Mouse (Mus musculus) forebrain, embryonic 12.5 days (tissue): ENCODE data around the gene Snx29. TPM values are rescaled to one million over a fixed set of nuclear protein-coding genes. Genes with fewer than 3 reads are reported as not detected.

Experiments
- ATAC-seq: fragments of 200-750 bp; cut with Nextera tagmentation; 2 replicates; pipeline ENCODE4 v1.8.0; 2017; ENCODE audit warnings: moderate TSS enrichment; ENCODE audit not compliant: low FRiP score
- H3K27ac ChIP-seq: fragments of 300-500 bp; sonication (generic); 2 replicates; pipeline ENCODE4 v1.5.1; 2016; ENCODE audit warnings: mild to moderate bottlenecking
- H3K27me3 ChIP-seq: fragments of 300-500 bp; sonication (generic); 2 replicates; pipeline ENCODE4 v1.6.1; 2016; ENCODE audit warnings: mild to moderate bottlenecking
- H3K36me3 ChIP-seq: fragments of 300-500 bp; sonication (generic); replicated peaks from 2 replicates; pipeline ENCODE4 v1.6.1; 2016; ENCODE audit warnings: mild to moderate bottlenecking
- H3K4me1 ChIP-seq: fragments of 300-500 bp; sonication (generic); 2 replicates; pipeline ENCODE4 v1.6.1; 2016
- H3K4me2 ChIP-seq: fragments of 300-500 bp; sonication (generic); 2 replicates; pipeline ENCODE4 v1.6.1; 2016; ENCODE audit warnings: mild to moderate bottlenecking, moderate library complexity
- H3K4me3 ChIP-seq: fragments of 300-500 bp; sonication (generic); replicated peaks from 2 replicates; pipeline ENCODE4 v1.5.1; 2016; ENCODE audit warnings: mild to moderate bottlenecking
- H3K9ac ChIP-seq: fragments of 300-500 bp; sonication (generic); 2 replicates; pipeline ENCODE4 v1.6.1; 2016; ENCODE audit warnings: mild to moderate bottlenecking
- H3K9me3 ChIP-seq: fragments of 300-500 bp; sonication (generic); 2 replicates; pipeline ENCODE4 v1.6.1; 2016
- WGBS: fragments of 180-500 bp; shearing (Covaris S2); methylation state at CpG from one replicate; pipeline ENCODE4 v1.1.7; 2016; 5-methylcytosine and 5-hydroxymethylcytosine counted together
- polyA plus RNA-seq: library from polyadenylated mRNA; unstranded; fragments of >200 nt; fragmentation: Nextera tagmentation; extraction: Ambion mirVana; gene quantifications from 2 replicates; pipeline ENCODE4 v1.2.1, GENCODE M21; 2016

Gene Snx29
- polyA plus RNA-seq, 1 experiment from 2014 or later, result 16.4 TPM

GRCm38 (mm10) chr16:11366851-11367250 is 44.1 kb downstream of the Snx29 start:
- no peaks in the 10 kb centered on the region for H3K9me3 ChIP-seq
- no peak overlapping the region for H3K9ac ChIP-seq
- H3K36me3 ChIP-seq, result no peaks in the 10 kb centered on the region; the same call in 1 of the 2 replicates
- peaks cover 18% of the 10 kb centered on the region for H3K4me1 ChIP-seq
- no peak for ATAC-seq
- no peaks in the 10 kb centered on the region for H3K27me3 ChIP-seq
- no peak overlapping the region for H3K4me2 ChIP-seq
- H3K4me3 ChIP-seq, result no peak overlapping the region
- no peak overlapping the region for H3K27ac ChIP-seq
- 67% methylated on average over 1 of the region's 1 CpGs for WGBS

GRCm38 (mm10) chr16:11368412-11368811 is 45.7 kb downstream of the Snx29 start:
- 90% methylated on average over 3 of the region's 3 CpGs for WGBS
- no peak overlapping the region for H3K4me3 ChIP-seq
- no peak overlapping the region for H3K4me2 ChIP-seq
- ATAC-seq, result no peak
- H3K36me3 ChIP-seq, result no peaks in the 10 kb centered on the region; the same call in 1 of the 2 replicates
- no peaks in the 10 kb centered on the region for H3K9me3 ChIP-seq
- H3K9ac ChIP-seq, result no peak overlapping the region
- H3K27me3 ChIP-seq, result no peaks in the 10 kb centered on the region
- H3K27ac ChIP-seq, result no peak overlapping the region
- peaks cover 18% of the 10 kb centered on the region for H3K4me1 ChIP-seq

GRCm38 (mm10) chr16:11369162-11369561 is 46.5 kb downstream of the Snx29 start:
- H3K27ac ChIP-seq, result 0 out of 2 replicates have a peak overlapping the region, but pooled peaks have one; percentile 14
- no peaks in the 10 kb centered on the region for H3K9me3 ChIP-seq
- H3K4me1 ChIP-seq, result peaks cover 18% of the 10 kb centered on the region
- H3K27me3 ChIP-seq, result no peaks in the 10 kb centered on the region
- H3K4me2 ChIP-seq, result no peak overlapping the region
- H3K36me3 ChIP-seq, result no peaks in the 10 kb centered on the region; the same call in 1 of the 2 replicates
- H3K9ac ChIP-seq, result no peak overlapping the region
- no peak overlapping the region for H3K4me3 ChIP-seq
- 46% methylated on average over 4 of the region's 4 CpGs for WGBS
- ATAC-seq, result no peak

GRCm38 (mm10) chr16:11369642-11370041 is 46.9 kb downstream of the Snx29 start:
- no peaks in the 10 kb centered on the region for H3K9me3 ChIP-seq
- ATAC-seq, result peak; percentile 76; the same call in 1 of the 2 replicates
- peaks cover 18% of the 10 kb centered on the region for H3K4me1 ChIP-seq
- H3K27ac ChIP-seq, result peak overlapping the region; percentile 60; the same call in 1 of the 2 replicates
- no peak overlapping the region for H3K9ac ChIP-seq
- no peaks in the 10 kb centered on the region; the same call in 1 of the 2 replicates for H3K36me3 ChIP-seq
- H3K27me3 ChIP-seq, result no peaks in the 10 kb centered on the region
- H3K4me3 ChIP-seq, result no peak overlapping the region
- H3K4me2 ChIP-seq, result no peak overlapping the region
- WGBS, result 4% methylated on average over 1 of the region's 1 CpGs

GRCm38 (mm10) chr16:11370132-11370544 is 47.4 kb downstream of the Snx29 start:
- 56% methylated on average over 7 of the region's 7 CpGs for WGBS
- H3K9ac ChIP-seq, result no peak overlapping the region
- peak; percentile 20; the same call in 1 of the 2 replicates for ATAC-seq
- no peaks in the 10 kb centered on the region for H3K27me3 ChIP-seq
- H3K9me3 ChIP-seq, result no peaks in the 10 kb centered on the region
- H3K27ac ChIP-seq, result peak overlapping the region; percentile 60; the same call in 1 of the 2 replicates
- peaks cover 18% of the 10 kb centered on the region for H3K4me1 ChIP-seq
- H3K4me3 ChIP-seq, result no peak overlapping the region
- no peak overlapping the region for H3K4me2 ChIP-seq
- no peaks in the 10 kb centered on the region; the same call in 1 of the 2 replicates for H3K36me3 ChIP-seq

GRCm38 (mm10) chr16:11379264-11379663 is 56.6 kb downstream of the Snx29 start:
- Histone ChIP-seq H3K36me3 (no peaks in the 10 kb centered on the region), H3K4me2 (no peak overlapping the region), H3K4me3 (no peak overlapping the region), H3K27ac (no peak overlapping the region), H3K9me3 (no peaks in the 10 kb centered on the region), H3K4me1 (no peaks in the 10 kb centered on the region), H3K27me3 (no peaks in the 10 kb centered on the region), H3K9ac (no peak overlapping the region)
- no peak for ATAC-seq
- 76% methylated on average over 3 of the region's 3 CpGs for WGBS

- Histone ChIP-seq H3K27me3 (no peaks in the 10 kb centered on the region), H3K36me3 (no peaks in the 10 kb centered on the region), H3K4me3 (no peak overlapping the region), H3K9me3 (no peaks in the 10 kb centered on the region), H3K4me2 (no peak overlapping the region), H3K27ac (no peak overlapping the region), H3K9ac (no peak overlapping the region), H3K4me1 (no peaks in the 10 kb centered on the region)
- WGBS, result 92% methylated on average over 5 of the region's 5 CpGs
- ATAC-seq, result no peak
Measured at GRCm38 (mm10) chr16:11380038-11380437, 57.3 kb downstream of the Snx29 start.

- Histone ChIP-seq H3K9ac (no peak overlapping the region), H3K27ac (no peak overlapping the region), H3K4me2 (no peak overlapping the region), H3K9me3 (no peaks in the 10 kb centered on the region), H3K36me3 (no peaks in the 10 kb centered on the region), H3K4me3 (no peak overlapping the region), H3K27me3 (no peaks in the 10 kb centered on the region), H3K4me1 (no peaks in the 10 kb centered on the region)
- ATAC-seq, result no peak
- 86% methylated on average over 8 of the region's 8 CpGs for WGBS
Measured at GRCm38 (mm10) chr16:11380871-11381270, 58.2 kb downstream of the Snx29 start.

- no peaks in the 10 kb centered on the region for H3K4me1 ChIP-seq
- no peaks in the 10 kb centered on the region for H3K9me3 ChIP-seq
- no peak overlapping the region for H3K4me3 ChIP-seq
- H3K9ac ChIP-seq, result no peak overlapping the region
- no peaks in the 10 kb centered on the region for H3K27me3 ChIP-seq
- no peaks in the 10 kb centered on the region for H3K36me3 ChIP-seq
- H3K4me2 ChIP-seq, result no peak overlapping the region
- ATAC-seq, result no peak
- H3K27ac ChIP-seq, result no peak overlapping the region
- 83% methylated on average over 5 of the region's 5 CpGs for WGBS
Measured at GRCm38 (mm10) chr16:11384361-11384760, 61.7 kb downstream of the Snx29 start.

GRCm38 (mm10) chr16:11385150-11385549 is 62.4 kb downstream of the Snx29 start:
- Histone ChIP-seq H3K4me2 (no peak overlapping the region), H3K4me1 (no peaks in the 10 kb centered on the region), H3K36me3 (no peaks in the 10 kb centered on the region), H3K27ac (no peak overlapping the region), H3K27me3 (no peaks in the 10 kb centered on the region), H3K9ac (no peak overlapping the region), H3K9me3 (no peaks in the 10 kb centered on the region), H3K4me3 (no peak overlapping the region)
- WGBS, result 66% methylated on average over 5 of the region's 5 CpGs
- ATAC-seq, result no peak

- 86% methylated on average over 5 of the region's 5 CpGs for WGBS
- no peaks in the 10 kb centered on the region for H3K9me3 ChIP-seq
- H3K4me1 ChIP-seq, result no peaks in the 10 kb centered on the region
- H3K4me2 ChIP-seq, result no peak overlapping the region
- no peak overlapping the region for H3K4me3 ChIP-seq
- H3K36me3 ChIP-seq, result no peaks in the 10 kb centered on the region
- no peak overlapping the region for H3K9ac ChIP-seq
- no peak overlapping the region for H3K27ac ChIP-seq
- ATAC-seq, result no peak
- H3K27me3 ChIP-seq, result no peaks in the 10 kb centered on the region
Measured at GRCm38 (mm10) chr16:11385798-11386197, 63.1 kb downstream of the Snx29 start.

GRCm38 (mm10) chr16:11386221-11386620 is 63.5 kb downstream of the Snx29 start:
- Histone ChIP-seq H3K9ac (no peak overlapping the region), H3K27me3 (no peaks in the 10 kb centered on the region), H3K4me3 (no peak overlapping the region), H3K4me2 (no peak overlapping the region), H3K27ac (no peak overlapping the region), H3K4me1 (no peaks in the 10 kb centered on the region), H3K36me3 (no peaks in the 10 kb centered on the region), H3K9me3 (no peaks in the 10 kb centered on the region)
- ATAC-seq, result no peak

- no peaks in the 10 kb centered on the region for H3K4me1 ChIP-seq
- no peak overlapping the region for H3K4me3 ChIP-seq
- H3K36me3 ChIP-seq, result no peaks in the 10 kb centered on the region
- no peak for ATAC-seq
- H3K27me3 ChIP-seq, result no peaks in the 10 kb centered on the region
- no peak overlapping the region for H3K4me2 ChIP-seq
- H3K9ac ChIP-seq, result no peak overlapping the region
- 64% methylated on average over 2 of the region's 2 CpGs for WGBS
- no peak overlapping the region for H3K27ac ChIP-seq
- no peaks in the 10 kb centered on the region for H3K9me3 ChIP-seq
Measured at GRCm38 (mm10) chr16:11388085-11388484, 65.4 kb downstream of the Snx29 start.
